ENCODE assay signal across 8 mouse cellular contexts in genomic region chr17:23993559-23994428, GRCm38 (mm10). TPM values are rescaled to one million over a fixed set of nuclear protein-coding genes. Genes with fewer than 3 reads are reported as not detected.
DNase-seq lines count a peak whose midpoint lies in the region; ATAC-seq and TF ChIP-seq lines count a peak whose summit lies in the region.

No protein-coding gene starts in this region.

- H3K27ac ChIP-seq in heart, embryonic 13.5 days (replicated peaks): no peak overlapping the region
- peak overlapping the region; percentile 83; the same call in 1 of the 2 replicates for H3K27ac ChIP-seq in kidney, postnatal 0 days
- no peak overlapping the region for H3K27ac ChIP-seq in liver, embryonic 11.5 days (ENCODE audit: low read depth, low read length)

- no peaks in the 10 kb centered on the region for H3K36me3 ChIP-seq in heart, embryonic 13.5 days
- H3K36me3 ChIP-seq in kidney, postnatal 0 days (ENCODE audit: insufficient read depth, low read length): no peaks in the 10 kb centered on the region
- no peaks in the 10 kb centered on the region for H3K36me3 ChIP-seq in liver, embryonic 11.5 days (ENCODE audit: control insufficient read depth, insufficient read depth, low read length)
- no peaks in the 10 kb centered on the region for H3K36me3 ChIP-seq in splenic B cell, adult 2 months (ENCODE audit: control insufficient read depth, insufficient read depth, low read length, poor library complexity, severe bottlenecking)

- whole genome bisulfite sequencing in heart, embryonic 13.5 days: 11% methylated on average over 31 of the region's 31 CpGs
- 9% methylated on average over 31 of the region's 31 CpGs for WGBS in kidney, postnatal 0 days
- WGBS in liver, embryonic 11.5 days: 11% methylated on average over 31 of the region's 31 CpGs

- H3K9me3 ChIP-seq in heart, embryonic 13.5 days: no peaks in the 10 kb centered on the region
- no peaks in the 10 kb centered on the region for H3K9me3 ChIP-seq in kidney, postnatal 0 days (replicated peaks; ENCODE audit: low read length)
- H3K9me3 ChIP-seq in liver, embryonic 11.5 days (ENCODE audit: control insufficient read depth, low read length): no peaks in the 10 kb centered on the region

- peak overlapping the region; percentile 51 for H3K9ac ChIP-seq in heart, embryonic 13.5 days
- H3K9ac ChIP-seq in kidney, postnatal 0 days (ENCODE audit: low read depth, low read length): no peak overlapping the region
- H3K9ac ChIP-seq in liver, embryonic 11.5 days (ENCODE audit: low read depth, low read length): no peak overlapping the region; the same call in 1 of the 2 replicates

- ATAC-seq in erythroblast, adult 5-6 weeks (replicated peaks; ENCODE audit: low FRiP score, poor library complexity, severe bottlenecking): peak; percentile 56; the same call in 1 of the 2 replicates
- ATAC-seq in heart, embryonic 13.5 days (ENCODE audit: extremely low read depth, insufficient number of reproducible peaks, low FRiP score, low TSS enrichment): peak; percentile 13; the same call in 1 of the 2 replicates
- peak; percentile 57 for ATAC-seq in kidney, postnatal 0 days (replicated peaks; ENCODE audit: low FRiP score, low read depth)
- peak; percentile 83 for ATAC-seq in liver, embryonic 11.5 days (replicated peaks; ENCODE audit: low FRiP score)

- peaks cover 53% of the 10 kb centered on the region for H3K27me3 ChIP-seq in heart, embryonic 13.5 days (replicated peaks)
- H3K27me3 ChIP-seq in kidney, postnatal 0 days (ENCODE audit: insufficient read depth, low read length): no peaks in the 10 kb centered on the region
- H3K27me3 ChIP-seq in liver, embryonic 11.5 days (replicated peaks; ENCODE audit: control insufficient read depth, insufficient read depth, low read length): no peaks in the 10 kb centered on the region
- no peaks in the 10 kb centered on the region for H3K27me3 ChIP-seq in splenic B cell, adult 2 months (ENCODE audit: control insufficient read depth, insufficient read depth, low read length, poor library complexity, severe bottlenecking)

- H3K4me1 ChIP-seq in heart, embryonic 13.5 days: peaks cover 8% of the 10 kb centered on the region
- no peaks in the 10 kb centered on the region for H3K4me1 ChIP-seq in kidney, postnatal 0 days (replicated peaks; ENCODE audit: insufficient read depth, low read length)
- H3K4me1 ChIP-seq in liver, embryonic 11.5 days (replicated peaks; ENCODE audit: control insufficient read depth, insufficient read depth, low read length): peaks cover 8% of the 10 kb centered on the region

- peak overlapping the region; percentile 65 for H3K4me2 ChIP-seq in heart, embryonic 13.5 days
- H3K4me2 ChIP-seq in kidney, postnatal 0 days (ENCODE audit: low read length): peak overlapping the region; percentile 39
- H3K4me2 ChIP-seq in liver, embryonic 11.5 days: peak overlapping the region; percentile 48

- peak overlapping the region; percentile 24 for H3K4me3 ChIP-seq in heart, embryonic 13.5 days
- no peak overlapping the region for H3K4me3 ChIP-seq in kidney, postnatal 0 days (replicated peaks; ENCODE audit: low read depth, low read length)
- 0 out of 2 replicates have a peak overlapping the region, but pooled peaks have one; percentile 19 for H3K4me3 ChIP-seq in liver, embryonic 11.5 days (ENCODE audit: low read depth, low read length)

- peak; percentile 89 for TF ChIP-seq CTCF in kidney, postnatal 0 days (IDR thresholded peaks at IDR 0.05; ENCODE audit: low read depth)

- DNase-seq in A20 (ENCODE audit: low read depth, low spot score): peak; percentile 89
- DNase-seq in brain, adult 2 months (ENCODE audit: low read depth, low spot score): peak; percentile 94
- peak; percentile 93 for DNase-seq in kidney, postnatal 0 days (ENCODE audit: low spot score)
- peak; percentile 89 for DNase-seq in liver, embryonic 11.5 days (ENCODE audit: low spot score)
- DNase-seq in naive thymus-derived CD4-positive, alpha-beta T cell, adult 2 months (ENCODE audit: low read depth): peak; percentile 91
- DNase-seq in splenic B cell, adult 2 months (ENCODE audit: low read depth, low spot score): peak; percentile 78

RNA-seq across cellular contexts. Expression of gene Prss22, which starts 4.1 kb away (rescaled TPM):
- total RNA-seq in erythroblast, adult 5-6 weeks (2015; ENCODE audit: low replicate concordance): not detected in 2 replicates
- not detected in 2 replicates for total RNA-seq in erythroblast, adult 5-6 weeks (2017; ENCODE audit: low replicate concordance)
- polyA plus RNA-seq in heart, embryonic 13.5 days (2015; fragmentation: Nextera tagmentation; extraction: Ambion mirVana): 0.15 TPM in 1 of 2 replicates, not detected in the other
- polyA plus RNA-seq in kidney, postnatal 0 days (2015; fragmentation: Nextera tagmentation; extraction: Ambion mirVana): 0.43 and 0.72 TPM in 2 replicates
- 0.21 TPM in 1 of 2 replicates, not detected in the other for polyA plus RNA-seq in liver, embryonic 11.5 days (2014; fragmentation: Nextera tagmentation; extraction: Ambion mirVana)

RNA-seq across cellular contexts. Expression of gene Prss30, which starts 13.4 kb away (rescaled TPM):
- total RNA-seq in erythroblast, adult 5-6 weeks (2015; ENCODE audit: low replicate concordance): not detected in 2 replicates
- total RNA-seq in erythroblast, adult 5-6 weeks (2017; ENCODE audit: low replicate concordance): not detected in 2 replicates
- 0.10 TPM in 1 of 2 replicates, not detected in the other for polyA plus RNA-seq in heart, embryonic 13.5 days (2015; fragmentation: Nextera tagmentation; extraction: Ambion mirVana)
- polyA plus RNA-seq in kidney, postnatal 0 days (2015; fragmentation: Nextera tagmentation; extraction: Ambion mirVana): 0.18 and 0.25 TPM in 2 replicates
- polyA plus RNA-seq in liver, embryonic 11.5 days (2014; fragmentation: Nextera tagmentation; extraction: Ambion mirVana): not detected in 2 replicates

RNA-seq across cellular contexts. Expression of gene Sbpl, which starts 38.7 kb away (rescaled TPM):
- not detected in 2 replicates for total RNA-seq in erythroblast, adult 5-6 weeks (2015; ENCODE audit: low replicate concordance)
- not detected in 2 replicates for total RNA-seq in erythroblast, adult 5-6 weeks (2017; ENCODE audit: low replicate concordance)
- polyA plus RNA-seq in heart, embryonic 13.5 days (2015; fragmentation: Nextera tagmentation; extraction: Ambion mirVana): not detected in 2 replicates
- polyA plus RNA-seq in kidney, postnatal 0 days (2015; fragmentation: Nextera tagmentation; extraction: Ambion mirVana): not detected in 2 replicates
- polyA plus RNA-seq in liver, embryonic 11.5 days (2014; fragmentation: Nextera tagmentation; extraction: Ambion mirVana): not detected in 2 replicates

RNA-seq across cellular contexts. Expression of gene Prss27, which starts 44.1 kb away (rescaled TPM):
- not detected in 2 replicates for total RNA-seq in erythroblast, adult 5-6 weeks (2015; ENCODE audit: low replicate concordance)
- total RNA-seq in erythroblast, adult 5-6 weeks (2017; ENCODE audit: low replicate concordance): not detected in 2 replicates
- polyA plus RNA-seq in heart, embryonic 13.5 days (2015; fragmentation: Nextera tagmentation; extraction: Ambion mirVana): 0.34 and 0.35 TPM in 2 replicates
- 0.68 and 0.78 TPM in 2 replicates for polyA plus RNA-seq in kidney, postnatal 0 days (2015; fragmentation: Nextera tagmentation; extraction: Ambion mirVana)
- not detected in 2 replicates for polyA plus RNA-seq in liver, embryonic 11.5 days (2014; fragmentation: Nextera tagmentation; extraction: Ambion mirVana)

RNA-seq across cellular contexts. Expression of gene Sbp, which starts 52.3 kb away (rescaled TPM):
- total RNA-seq in erythroblast, adult 5-6 weeks (2015; ENCODE audit: low replicate concordance): not detected in 2 replicates
- not detected in 2 replicates for total RNA-seq in erythroblast, adult 5-6 weeks (2017; ENCODE audit: low replicate concordance)
- polyA plus RNA-seq in heart, embryonic 13.5 days (2015; fragmentation: Nextera tagmentation; extraction: Ambion mirVana): not detected in 2 replicates
- not detected in 2 replicates for polyA plus RNA-seq in kidney, postnatal 0 days (2015; fragmentation: Nextera tagmentation; extraction: Ambion mirVana)
- not detected in 2 replicates for polyA plus RNA-seq in liver, embryonic 11.5 days (2014; fragmentation: Nextera tagmentation; extraction: Ambion mirVana)

Comparison
In these comparisons a context has a peak if more than half of its experiments do, and no peak if none do; other contexts are left out.
1. ATAC-seq: peak in every context shown above with its lines; median percentile 83 in liver, embryonic 11.5 days; 57 in kidney, postnatal 0 days; 56 in erythroblast, adult 5-6 weeks; 13 in heart, embryonic 13.5 days.